Mouse (Mus musculus): ENCODE measurements at regions not wholly inside any gene's neighbourhood (a gene's known extent, or its start where the extent isn't known, plus 50 kb on each side); places are given as distances from the start of the nearest gene placed in this dataset.

GRCm38 (mm10) chr8:112427721-112428389 lies 142.0 kb upstream of the Cntnap4 start:
- Histone ChIP-seq H3K27ac (no peak overlapping the region), H3K9me3 (replicated peaks) (no peaks in the 10 kb centered on the region), H3K4me3 (no peak overlapping the region), H3K36me3 (no peaks in the 10 kb centered on the region), H3K27me3 (ENCODE audit: low read depth, poor library complexity, severe bottlenecking) (no peaks in the 10 kb centered on the region), H3K4me1 (0 out of 2 replicates have a peak, but pooled peaks cover 4% of the 10 kb centered on the region)
- DNase-seq (ENCODE audit: low spot score): no peak
- 69% methylated on average over 19 of the region's 19 CpGs for WGBS

DNA sequence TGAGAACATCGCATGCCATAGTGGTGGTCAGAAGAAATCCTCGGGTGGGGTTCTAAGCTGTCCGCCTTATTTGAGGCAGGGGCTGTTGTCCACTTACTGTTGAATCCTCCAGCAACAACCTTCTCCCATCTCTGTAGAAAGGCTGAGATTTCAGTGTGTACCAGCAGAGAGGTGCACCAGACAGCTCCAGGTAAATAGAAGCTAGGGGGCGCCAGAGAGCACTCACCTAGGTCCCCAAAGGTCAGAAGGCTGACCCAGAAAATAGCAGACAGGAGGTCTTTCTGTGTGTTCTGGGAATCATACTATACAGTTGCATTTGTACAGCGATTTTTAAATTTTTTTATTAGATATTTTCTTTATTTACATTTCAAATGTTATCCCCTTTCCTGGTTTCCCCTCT lies 157.9 kb upstream of the Cntnap4 start:
- Histone ChIP-seq H3K27ac (no peak overlapping the region), H3K27me3 (ENCODE audit: low read depth, poor library complexity, severe bottlenecking) (no peaks in the 10 kb centered on the region), H3K9me3 (replicated peaks) (no peaks in the 10 kb centered on the region), H3K36me3 (no peaks in the 10 kb centered on the region), H3K4me1 (no peaks in the 10 kb centered on the region), H3K4me3 (no peak overlapping the region)
- 89% methylated on average over 5 of the region's 5 CpGs for WGBS
- DNase-seq (ENCODE audit: low spot score): no peak

- H3K4me1 ChIP-seq: no peaks in the 10 kb centered on the region
- no peaks in the 10 kb centered on the region for H3K36me3 ChIP-seq
- WGBS: 20% methylated on average over 6 of the region's 6 CpGs
- no peaks in the 10 kb centered on the region for H3K27me3 ChIP-seq (ENCODE audit: low read depth, poor library complexity, severe bottlenecking)
- H3K27ac ChIP-seq: no peak overlapping the region
- H3K4me3 ChIP-seq: no peak overlapping the region
- peak; percentile 73 for DNase-seq (ENCODE audit: low spot score)
- no peaks in the 10 kb centered on the region for H3K9me3 ChIP-seq (replicated peaks)
Observed at GRCm38 (mm10) chr8:112411213-112411612, 158.6 kb upstream of the Cntnap4 start.

DNA sequence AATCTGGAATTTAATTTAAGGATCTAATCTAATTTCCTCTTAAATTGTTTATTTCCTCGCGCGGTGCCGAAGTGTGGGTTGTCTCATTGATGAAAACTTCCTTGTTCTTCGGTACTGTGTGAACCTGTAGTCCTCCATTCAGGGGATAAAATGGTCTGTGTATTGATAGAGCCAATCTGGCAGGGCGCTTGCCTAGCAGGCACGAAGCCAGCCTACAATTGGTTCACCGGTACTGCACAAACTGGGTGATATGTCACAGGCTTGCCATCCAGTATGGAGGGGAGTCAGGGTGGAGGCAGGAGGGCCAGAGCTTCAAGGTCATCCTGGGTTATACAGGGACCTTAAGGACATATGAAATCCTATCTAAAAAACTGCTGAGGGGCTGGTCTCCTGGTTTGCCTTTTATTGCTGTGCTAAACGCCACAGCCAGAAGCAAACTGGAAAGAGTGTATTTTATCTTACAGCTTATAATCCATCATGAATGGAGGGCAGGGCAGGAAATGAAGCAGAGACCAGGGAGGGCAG lies 161.6 kb upstream of the Cntnap4 start:
- WGBS: 90% methylated on average over 9 of the region's 9 CpGs
- Histone ChIP-seq H3K36me3 (no peaks in the 10 kb centered on the region), H3K27me3 (ENCODE audit: low read depth, poor library complexity, severe bottlenecking) (no peaks in the 10 kb centered on the region), H3K9me3 (replicated peaks) (no peaks in the 10 kb centered on the region), H3K4me3 (no peak overlapping the region), H3K4me1 (no peaks in the 10 kb centered on the region), H3K27ac (no peak overlapping the region)
- DNase-seq (ENCODE audit: low spot score): no peak

GRCm38 (mm10) chr8:112404087-112404486 lies 165.8 kb upstream of the Cntnap4 start:
- 5% methylated on average over 2 of the region's 2 CpGs for WGBS
- Histone ChIP-seq H3K4me1 (no peaks in the 10 kb centered on the region), H3K27me3 (ENCODE audit: low read depth, poor library complexity, severe bottlenecking) (no peaks in the 10 kb centered on the region), H3K4me3 (no peak overlapping the region), H3K9me3 (replicated peaks) (no peaks in the 10 kb centered on the region), H3K27ac (no peak overlapping the region), H3K36me3 (no peaks in the 10 kb centered on the region)
- DNase-seq (ENCODE audit: low spot score): peak; percentile 62

- Histone ChIP-seq H3K4me1 (no peaks in the 10 kb centered on the region), H3K4me3 (no peak overlapping the region), H3K36me3 (no peaks in the 10 kb centered on the region), H3K9me3 (replicated peaks) (no peaks in the 10 kb centered on the region), H3K27me3 (ENCODE audit: low read depth, poor library complexity, severe bottlenecking) (no peaks in the 10 kb centered on the region), H3K27ac (no peak overlapping the region)
- no peak for DNase-seq (ENCODE audit: low spot score)
- WGBS: 34% methylated on average over 2 of the region's 2 CpGs
Observed at GRCm38 (mm10) chr8:112397438-112397837, 172.4 kb upstream of the Cntnap4 start.

GRCm38 (mm10) chr8:112390108-112390507 lies 179.7 kb upstream of the Cntnap4 start:
- Histone ChIP-seq H3K36me3 (no peaks in the 10 kb centered on the region), H3K27ac (no peak overlapping the region), H3K27me3 (ENCODE audit: low read depth, poor library complexity, severe bottlenecking) (no peaks in the 10 kb centered on the region), H3K4me3 (no peak overlapping the region), H3K9me3 (replicated peaks) (no peaks in the 10 kb centered on the region), H3K4me1 (no peaks in the 10 kb centered on the region)
- 94% methylated on average over 4 of the region's 4 CpGs for whole genome bisulfite sequencing
- no peak for DNase-seq (ENCODE audit: low spot score)

GRCm38 (mm10) chr8:112348323-112348722 lies 221.5 kb upstream of the Cntnap4 start:
- no peak overlapping the region for H3K4me3 ChIP-seq
- H3K36me3 ChIP-seq: no peaks in the 10 kb centered on the region
- H3K4me1 ChIP-seq: peaks cover 4% of the 10 kb centered on the region; the same call in 1 of the 2 replicates
- H3K27ac ChIP-seq: no peak overlapping the region
- WGBS: 31% methylated on average over 5 of the region's 5 CpGs
- no peaks in the 10 kb centered on the region for H3K9me3 ChIP-seq (replicated peaks)
- no peaks in the 10 kb centered on the region for H3K27me3 ChIP-seq (ENCODE audit: low read depth, poor library complexity, severe bottlenecking)
- DNase-seq (ENCODE audit: low spot score): peak; percentile 39

- Histone ChIP-seq H3K9me3 (replicated peaks) (no peaks in the 10 kb centered on the region), H3K36me3 (no peaks in the 10 kb centered on the region), H3K4me3 (no peak overlapping the region), H3K4me1 (peaks cover 18% of the 10 kb centered on the region), H3K27me3 (ENCODE audit: low read depth, poor library complexity, severe bottlenecking) (no peaks in the 10 kb centered on the region), H3K27ac (no peak overlapping the region)
- no peak for DNase-seq (ENCODE audit: low spot score)
- 34% methylated on average over 11 of the region's 11 CpGs for WGBS
Observed at GRCm38 (mm10) chr8:112333171-112333570, 236.7 kb upstream of the Cntnap4 start.

- Histone ChIP-seq H3K4me1 (peaks cover 9% of the 10 kb centered on the region), H3K36me3 (no peaks in the 10 kb centered on the region), H3K9me3 (replicated peaks) (no peaks in the 10 kb centered on the region), H3K27ac (no peak overlapping the region), H3K27me3 (ENCODE audit: low read depth, poor library complexity, severe bottlenecking) (no peaks in the 10 kb centered on the region), H3K4me3 (no peak overlapping the region)
- DNase-seq (ENCODE audit: low spot score): no peak
- 68% methylated on average over 10 of the region's 10 CpGs for WGBS
Observed at GRCm38 (mm10) chr8:112332021-112332420, 237.8 kb upstream of the Cntnap4 start.

DNA sequence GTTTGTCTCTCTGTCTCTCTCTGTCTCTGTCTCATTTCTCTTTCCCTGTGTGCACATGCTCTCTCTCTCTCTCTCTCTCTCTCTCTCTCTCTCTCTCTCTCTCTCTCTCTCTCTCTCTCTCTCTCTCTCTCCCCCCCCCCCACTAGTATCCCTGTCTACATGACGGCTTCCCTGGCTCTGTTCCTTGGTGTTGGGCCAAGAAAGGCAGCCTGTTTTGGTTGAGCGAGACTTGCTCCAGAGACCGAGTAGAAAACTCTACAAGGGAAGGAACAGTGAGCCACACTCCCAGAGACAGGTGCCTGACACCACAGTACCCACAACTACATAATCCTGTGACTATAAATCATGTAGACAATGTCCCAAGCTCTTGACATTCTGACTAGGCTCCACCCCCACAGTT lies 260.0 kb upstream of the Cntnap4 start:
- Histone ChIP-seq H3K4me3 (no peak overlapping the region), H3K27ac (no peak overlapping the region), H3K27me3 (ENCODE audit: low read depth, poor library complexity, severe bottlenecking) (no peaks in the 10 kb centered on the region), H3K9me3 (replicated peaks) (no peaks in the 10 kb centered on the region), H3K36me3 (no peaks in the 10 kb centered on the region), H3K4me1 (no peaks in the 10 kb centered on the region)
- no peak for DNase-seq (ENCODE audit: low spot score)
- WGBS: 90% methylated on average over 3 of the region's 3 CpGs

DNA sequence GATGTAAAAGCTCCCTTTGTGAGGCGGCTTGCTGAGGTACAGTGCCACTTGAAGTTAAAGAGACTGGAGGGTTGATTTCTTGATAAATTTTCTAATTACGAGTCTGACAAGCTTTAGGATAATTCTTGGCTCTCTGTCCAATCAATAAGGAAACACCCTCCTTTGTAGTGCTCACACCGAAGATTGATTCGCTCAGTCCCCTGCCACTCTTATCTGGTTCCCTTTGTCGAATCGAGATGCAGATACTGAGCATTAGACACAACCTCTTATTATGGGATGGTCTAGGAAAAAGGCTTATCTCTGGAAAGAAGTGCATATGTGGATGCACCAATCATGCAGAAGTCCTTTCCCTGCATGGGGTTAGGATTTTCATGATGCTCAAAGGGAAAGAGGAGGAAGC lies 261.5 kb upstream of the Cntnap4 start:
- Histone ChIP-seq H3K9me3 (replicated peaks) (no peaks in the 10 kb centered on the region), H3K27ac (no peak overlapping the region), H3K4me3 (no peak overlapping the region), H3K27me3 (ENCODE audit: low read depth, poor library complexity, severe bottlenecking) (no peaks in the 10 kb centered on the region), H3K36me3 (no peaks in the 10 kb centered on the region), H3K4me1 (no peaks in the 10 kb centered on the region)
- WGBS: 92% methylated on average over 6 of the region's 6 CpGs
- DNase-seq (ENCODE audit: low spot score): no peak

DNA sequence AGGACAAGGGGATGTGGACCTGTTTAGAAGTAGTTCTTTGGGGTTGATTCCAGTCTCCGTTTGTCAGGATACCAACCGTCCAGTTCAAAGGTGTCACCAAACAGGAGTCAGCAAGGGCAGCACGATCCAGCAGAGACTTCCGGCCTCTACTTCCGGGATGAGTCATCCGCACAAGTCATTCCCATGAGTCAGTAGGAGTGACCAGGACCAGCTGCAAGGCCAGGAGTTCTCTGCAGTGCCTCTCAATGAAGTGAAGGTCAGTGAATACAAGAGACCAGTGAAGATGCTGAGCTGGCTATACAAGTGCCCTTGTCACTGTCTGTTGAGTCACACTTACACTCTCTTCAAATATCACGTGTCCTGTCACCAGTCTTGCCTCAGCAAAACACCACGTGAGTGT lies 272.8 kb upstream of the Cntnap4 start:
- no peak overlapping the region for H3K4me3 ChIP-seq
- no peaks in the 10 kb centered on the region for H3K9me3 ChIP-seq (replicated peaks)
- DNase-seq (ENCODE audit: low spot score): no peak
- H3K27ac ChIP-seq: no peak overlapping the region
- H3K36me3 ChIP-seq: no peaks in the 10 kb centered on the region
- H3K27me3 ChIP-seq (ENCODE audit: low read depth, poor library complexity, severe bottlenecking): no peaks in the 10 kb centered on the region
- 86% methylated on average over 8 of the region's 8 CpGs for WGBS
- H3K4me1 ChIP-seq: no peaks in the 10 kb centered on the region

GRCm38 (mm10) chr8:112283316-112283715 lies 268.5 kb upstream of the Gm6793 start:
- H3K27me3 ChIP-seq (ENCODE audit: low read depth, poor library complexity, severe bottlenecking): no peaks in the 10 kb centered on the region
- no peak overlapping the region for H3K27ac ChIP-seq
- no peaks in the 10 kb centered on the region for H3K36me3 ChIP-seq
- 95% methylated on average over 6 of the region's 6 CpGs for WGBS
- no peaks in the 10 kb centered on the region for H3K4me1 ChIP-seq
- DNase-seq (ENCODE audit: low spot score): no peak
- H3K4me3 ChIP-seq: no peak overlapping the region
- no peaks in the 10 kb centered on the region for H3K9me3 ChIP-seq (replicated peaks)

Measured in limb, embryonic 10.5 days (tissue).